ENCODE assay signal across 8 mouse cellular contexts in genomic region chr15:11904848-11905672, GRCm38 (mm10). TPM values are rescaled to one million over a fixed set of nuclear protein-coding genes. Genes with fewer than 3 reads are reported as not detected.
DNase-seq lines count a peak whose midpoint lies in the region; ATAC-seq and TF ChIP-seq lines count a peak whose summit lies in the region.

No protein-coding gene starts in this region.

- peaks cover 48% of the 10 kb centered on the region for H3K27me3 ChIP-seq in forebrain, embryonic 16.5 days (replicated peaks; ENCODE audit: control insufficient read depth, insufficient read depth, low read length)
- peaks cover 73% of the 10 kb centered on the region for H3K27me3 ChIP-seq in hindbrain, embryonic 14.5 days (ENCODE audit: control insufficient read depth, insufficient read depth, low read length)
- H3K27me3 ChIP-seq in limb, embryonic 14.5 days (ENCODE audit: control insufficient read depth, insufficient read depth, low read length), result peaks cover 53% of the 10 kb centered on the region
- peaks cover 27% of the 10 kb centered on the region for H3K27me3 ChIP-seq in midbrain, postnatal 0 days (ENCODE audit: insufficient read depth, low read length)

- peak; percentile 37 for ATAC-seq in forebrain, embryonic 16.5 days
- peak; percentile 64 for ATAC-seq in hindbrain, embryonic 14.5 days (ENCODE audit: low FRiP score)
- ATAC-seq in limb, embryonic 14.5 days (ENCODE audit: low FRiP score, low read depth), result 0 out of 2 replicates have a peak, but pooled peaks have one; percentile 9
- ATAC-seq in midbrain, postnatal 0 days (ENCODE audit: low FRiP score), result peak; percentile 42; the same call in 1 of the 2 replicates
- no peak for ATAC-seq in CD4-positive, CD25-positive, alpha-beta regulatory T cell, adult 4 months

- no peak for TF ChIP-seq CTCF in midbrain, postnatal 0 days (IDR thresholded peaks at IDR 0.05)

- peaks cover 42% of the 10 kb centered on the region for H3K4me1 ChIP-seq in forebrain, embryonic 16.5 days (replicated peaks; ENCODE audit: control insufficient read depth, insufficient read depth, low read length)
- H3K4me1 ChIP-seq in hindbrain, embryonic 14.5 days (replicated peaks; ENCODE audit: control insufficient read depth, insufficient read depth, low read length), result peaks cover 27% of the 10 kb centered on the region
- H3K4me1 ChIP-seq in limb, embryonic 14.5 days (ENCODE audit: control insufficient read depth, insufficient read depth, low read length), result peaks cover 18% of the 10 kb centered on the region
- H3K4me1 ChIP-seq in midbrain, postnatal 0 days (ENCODE audit: insufficient read depth, low read length), result peaks cover 18% of the 10 kb centered on the region; the same call in 1 of the 2 replicates

- H3K4me2 ChIP-seq in forebrain, embryonic 16.5 days (ENCODE audit: low read length), result peak overlapping the region; percentile 98
- peak overlapping the region; percentile 98 for H3K4me2 ChIP-seq in hindbrain, embryonic 14.5 days (replicated peaks)
- peak overlapping the region; percentile 92 for H3K4me2 ChIP-seq in limb, embryonic 14.5 days (replicated peaks; ENCODE audit: low read depth, low read length, severe bottlenecking)
- peak overlapping the region; percentile 81 for H3K4me2 ChIP-seq in midbrain, postnatal 0 days (ENCODE audit: low read depth, low read length, poor library complexity, severe bottlenecking)

- peak overlapping the region; percentile 64 for H3K4me3 ChIP-seq in forebrain, embryonic 16.5 days (replicated peaks; ENCODE audit: low read length)
- H3K4me3 ChIP-seq in hindbrain, embryonic 14.5 days (replicated peaks; ENCODE audit: low read length), result peak overlapping the region; percentile 48
- H3K4me3 ChIP-seq in limb, embryonic 14.5 days (replicated peaks; ENCODE audit: low read length), result peak overlapping the region; percentile 57
- peak overlapping the region; percentile 42 for H3K4me3 ChIP-seq in midbrain, postnatal 0 days (ENCODE audit: low read depth, low read length)

- no peak overlapping the region for H3K27ac ChIP-seq in forebrain, embryonic 16.5 days (ENCODE audit: low read length)
- H3K27ac ChIP-seq in hindbrain, embryonic 14.5 days, result peak overlapping the region; percentile 14; the same call in 1 of the 2 replicates
- peak overlapping the region; percentile 67 for H3K27ac ChIP-seq in limb, embryonic 14.5 days (replicated peaks; ENCODE audit: low read depth, low read length)
- no peak overlapping the region for H3K27ac ChIP-seq in midbrain, postnatal 0 days (ENCODE audit: low read depth, low read length)

- no peaks in the 10 kb centered on the region for H3K36me3 ChIP-seq in forebrain, embryonic 16.5 days (ENCODE audit: control insufficient read depth, insufficient read depth)
- H3K36me3 ChIP-seq in hindbrain, embryonic 14.5 days (replicated peaks; ENCODE audit: control insufficient read depth, insufficient read depth), result no peaks in the 10 kb centered on the region
- no peaks in the 10 kb centered on the region for H3K36me3 ChIP-seq in limb, embryonic 14.5 days (ENCODE audit: control insufficient read depth, insufficient read depth, low read length)
- no peaks in the 10 kb centered on the region for H3K36me3 ChIP-seq in midbrain, postnatal 0 days (ENCODE audit: insufficient read depth, low read length)

- TF ChIP-seq POLR2A in limb, embryonic 14.5 days (IDR thresholded peaks at IDR 0.05; ENCODE audit: borderline replicate concordance, extremely low read depth, insufficient read depth, insufficient read length), result no peak

- no peaks in the 10 kb centered on the region for H3K9me3 ChIP-seq in forebrain, embryonic 16.5 days (ENCODE audit: control insufficient read depth, low read length)
- no peaks in the 10 kb centered on the region for H3K9me3 ChIP-seq in hindbrain, embryonic 14.5 days (ENCODE audit: control insufficient read depth, low read length)
- no peaks in the 10 kb centered on the region for H3K9me3 ChIP-seq in limb, embryonic 14.5 days (ENCODE audit: control insufficient read depth, low read length)
- H3K9me3 ChIP-seq in midbrain, postnatal 0 days (ENCODE audit: low read length), result no peaks in the 10 kb centered on the region

- DNase-seq in ES-CJ7 (ENCODE audit: low read depth, low spot score), result peak; percentile 22
- peak; percentile 62 for DNase-seq in adrenal gland, adult 2 months
- DNase-seq in hindbrain, embryonic 14.5 days (ENCODE audit: low spot score), result peak; percentile 43
- DNase-seq in limb, embryonic 14.5 days (ENCODE audit: low spot score), result peak; percentile 24
- DNase-seq in midbrain, postnatal 0 days (ENCODE audit: low spot score), result peak; percentile 28
- DNase-seq in cerebellum, adult 18-20 months, result no peak

- WGBS in forebrain, embryonic 16.5 days, result under 1% methylated on average over 90 of the region's 90 CpGs
- WGBS in hindbrain, embryonic 14.5 days, result under 1% methylated on average over 83 of the region's 90 CpGs
- under 1% methylated on average over 81 of the region's 90 CpGs for WGBS in limb, embryonic 14.5 days
- WGBS in midbrain, postnatal 0 days, result under 1% methylated on average over 79 of the region's 90 CpGs

- H3K9ac ChIP-seq in forebrain, embryonic 16.5 days (replicated peaks; ENCODE audit: low read depth, low read length), result peak overlapping the region; percentile 61
- peak overlapping the region; percentile 61 for H3K9ac ChIP-seq in hindbrain, embryonic 14.5 days
- H3K9ac ChIP-seq in limb, embryonic 14.5 days (ENCODE audit: low read depth, low read length, severe bottlenecking), result peak overlapping the region; percentile 60
- H3K9ac ChIP-seq in midbrain, postnatal 0 days (replicated peaks; ENCODE audit: low read length, poor library complexity, severe bottlenecking), result peak overlapping the region; percentile 14; the same call in 1 of the 2 replicates

RNA-seq across cellular contexts. Expression of gene Npr3, which starts 2.0 kb away (rescaled TPM):
- total RNA-seq in adrenal gland, adult 2 months (2021), result 10 to 100 TPM; 10.8 to 23.9 TPM
- 9.0 and 9.8 TPM in 2 replicates for polyA plus RNA-seq in adrenal gland, adult 2 months (2012; rRNA removed)
- 1.5 and 2.1 TPM in 2 replicates for polyA plus RNA-seq in forebrain, embryonic 16.5 days (2015; fragmentation: Nextera tagmentation; extraction: Ambion mirVana)
- 1.5 and 1.8 TPM in 2 replicates for polyA plus RNA-seq in hindbrain, embryonic 14.5 days (2014; fragmentation: Nextera tagmentation; extraction: Ambion mirVana)
- polyA plus RNA-seq in limb, embryonic 14.5 days (2012; rRNA removed), result 10.4 and 10.9 TPM in 2 replicates
- polyA plus RNA-seq in limb, embryonic 14.5 days (2014; fragmentation: Nextera tagmentation; extraction: Ambion mirVana), result 6.3 and 6.9 TPM in 2 replicates
- 2.7 and 2.9 TPM in 2 replicates for total RNA-seq in midbrain, postnatal 0 days (2014; rRNA removed)
- polyA plus RNA-seq in midbrain, postnatal 0 days (2015; fragmentation: Nextera tagmentation; extraction: Ambion mirVana), result 0.63 and 0.75 TPM in 2 replicates
- not detected for polyA plus RNA-seq in CD4-positive, CD25-positive, alpha-beta regulatory T cell, adult 4 months (2017; shearing (Covaris generic))

Comparison
In these comparisons a context has a peak if more than half of its experiments do, and no peak if none do; other contexts are left out.
1. DNase-seq: peak in ES-CJ7 (single experiment), adrenal gland, adult 2 months (single experiment), hindbrain, embryonic 14.5 days (single experiment), limb, embryonic 14.5 days (single experiment) and midbrain, postnatal 0 days (single experiment); none in cerebellum, adult 18-20 months (0 of 2).
2. H3K27ac ChIP-seq: peak in hindbrain, embryonic 14.5 days (single experiment) and limb, embryonic 14.5 days (single experiment); none in forebrain, embryonic 16.5 days (single experiment) and midbrain, postnatal 0 days (single experiment).
3. Peak in every context shown above with its lines, with median percentiles within 50 percentile points of each other: H3K4me2 ChIP-seq, H3K4me3 ChIP-seq and H3K9ac ChIP-seq.